Mouse (Mus musculus): ENCODE results near the gene Tubb2b. TPM values are rescaled to one million over a fixed set of nuclear protein-coding genes. Genes with fewer than 3 reads are reported as not detected.
A peak's percentile ranks its signal among the peaks of the same experiment; 100 is the strongest.

The Tubb2b gene
- polyA plus RNA-seq, 1 experiment: 438 TPM

DNA sequence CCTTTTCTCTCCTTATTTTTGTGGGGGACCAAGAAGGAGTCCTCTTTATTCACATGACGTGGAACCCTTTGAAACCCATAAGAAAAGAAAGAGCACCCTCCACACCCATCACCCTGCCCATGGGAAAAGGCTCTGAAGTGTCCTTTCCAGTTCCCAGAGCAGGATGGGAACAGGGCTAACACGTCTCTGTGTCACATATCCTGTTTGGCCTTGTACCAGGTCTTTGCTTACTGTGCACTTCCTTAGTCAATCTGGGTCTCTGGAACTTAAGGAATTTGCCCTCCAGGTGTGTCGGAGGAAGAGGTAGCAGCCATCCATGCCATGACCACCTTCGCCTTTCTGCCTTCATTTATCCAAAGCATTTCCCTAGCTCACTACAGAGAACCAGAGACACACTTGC lies 33.8 kb downstream of the Tubb2b start:
- TF ChIP-seq SRF (IDR thresholded peaks at IDR 0.05; ENCODE audit: control insufficient read depth, insufficient read length, low read depth): no peak
- TF ChIP-seq TCF12 (IDR thresholded peaks at IDR 0.05; ENCODE audit: insufficient read depth, poor library complexity, severe bottlenecking): no peak
- TF ChIP-seq TCF3 (IDR thresholded peaks at IDR 0.05; ENCODE audit: insufficient read length, low read depth): no peak
- no peak for TF ChIP-seq POLR2AphosphoS2 (IDR thresholded peaks at IDR 0.05; ENCODE audit: insufficient read length, low read depth)
- no peak for TF ChIP-seq MYOG (IDR thresholded peaks at IDR 0.05; ENCODE audit: control insufficient read depth in 1 of 3, insufficient read depth in 1 of 3, insufficient read length in 2 of 3, low read depth in 2 of 3)
- no peak for TF ChIP-seq REST (IDR thresholded peaks at IDR 0.05; ENCODE audit: insufficient read depth, insufficient read length)
- TF ChIP-seq USF1 (IDR thresholded peaks at IDR 0.05; ENCODE audit: low read depth): no peak
- no peak for TF ChIP-seq MYOD1 (IDR thresholded peaks at IDR 0.05; ENCODE audit: control insufficient read depth in 1 of 3, insufficient read length in 2 of 3, low read depth in 2 of 3)
- no peak for TF ChIP-seq CEBPB (IDR thresholded peaks at IDR 0.05; ENCODE audit: insufficient read depth, poor library complexity, severe bottlenecking)
- no peak for TF ChIP-seq MAX (IDR thresholded peaks at IDR 0.05; ENCODE audit: low read depth)
- no peak for TF ChIP-seq E2F4 (IDR thresholded peaks at IDR 0.05; ENCODE audit: insufficient read depth)
- no peak for TF ChIP-seq POLR2A (IDR thresholded peaks at IDR 0.05; ENCODE audit: insufficient read length, low read depth)
- Histone ChIP-seq H3K79me2 (ENCODE audit: control insufficient read depth, insufficient read depth) (no peaks in the 10 kb centered on the region), H3K4me3 (no peak overlapping the region), H3K4me2 (ENCODE audit: low read depth) (peak overlapping the region; percentile 27), H3ac (ENCODE audit: control insufficient read depth, insufficient read length) (no peak overlapping the region), H3K36me3 (ENCODE audit: control insufficient read depth, insufficient read depth) (no peaks in the 10 kb centered on the region), H3K27me3 (ENCODE audit: control insufficient read depth, insufficient read depth, insufficient read length) (no peaks in the 10 kb centered on the region)

DNA sequence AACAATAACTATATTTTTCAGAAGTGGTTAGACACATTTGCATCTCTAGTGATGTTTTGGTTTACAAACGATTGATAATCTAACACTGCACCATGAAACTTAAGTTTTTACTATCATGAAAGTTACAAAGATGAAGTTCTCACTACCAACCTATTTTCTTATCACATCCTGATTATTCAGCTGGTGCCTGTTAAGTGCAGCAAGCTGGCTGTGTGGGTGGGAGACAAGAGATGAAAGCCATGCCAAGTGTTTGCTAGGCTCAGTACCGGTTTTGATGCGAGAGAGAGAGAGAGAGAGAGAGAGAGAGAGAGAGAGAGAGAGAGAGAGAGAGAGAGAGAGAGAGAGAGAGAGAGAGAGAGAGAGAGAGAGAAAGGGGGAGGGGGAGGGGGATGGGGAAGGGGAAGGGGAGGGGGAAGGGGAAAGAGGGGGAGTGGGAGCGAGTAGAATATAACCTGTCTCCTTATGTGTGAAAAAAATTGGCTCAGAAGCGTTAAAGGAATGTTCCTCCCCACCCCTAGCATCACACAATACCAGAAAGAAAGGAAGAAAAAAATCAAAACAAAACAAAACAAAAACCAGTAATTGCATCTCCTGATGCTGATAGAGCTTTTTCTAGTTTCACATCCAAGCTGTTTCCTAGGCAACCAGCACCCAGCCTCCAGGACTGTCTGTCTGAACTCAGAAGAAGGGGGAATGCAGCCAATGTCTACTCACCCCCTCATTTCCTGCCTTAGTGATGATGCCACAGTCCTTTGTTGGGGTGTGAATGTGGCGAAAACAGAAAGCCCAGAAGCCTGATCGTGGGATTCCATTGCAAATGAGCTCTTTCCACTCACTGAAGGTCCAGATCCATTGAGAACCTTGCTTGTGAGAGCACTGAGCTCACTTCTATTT lies 34.5 kb downstream of the Tubb2b start:
- Histone ChIP-seq H3K79me2 (ENCODE audit: control insufficient read depth, insufficient read depth) (no peaks in the 10 kb centered on the region), H3K36me3 (ENCODE audit: control insufficient read depth, insufficient read depth) (no peaks in the 10 kb centered on the region), H3K4me3 (no peak overlapping the region), H3ac (ENCODE audit: control insufficient read depth, insufficient read length) (no peak overlapping the region), H3K27me3 (ENCODE audit: control insufficient read depth, insufficient read depth, insufficient read length) (no peaks in the 10 kb centered on the region), H3K4me2 (ENCODE audit: low read depth) (peak overlapping the region; percentile 27)
- TF ChIP-seq TCF3 (IDR thresholded peaks at IDR 0.05; ENCODE audit: insufficient read length, low read depth): no peak
- TF ChIP-seq MYOG (IDR thresholded peaks at IDR 0.05; ENCODE audit: control insufficient read depth in 1 of 3, insufficient read depth in 1 of 3, insufficient read length in 2 of 3, low read depth in 2 of 3): no peak
- TF ChIP-seq TCF12 (IDR thresholded peaks at IDR 0.05; ENCODE audit: insufficient read depth, poor library complexity, severe bottlenecking): no peak
- no peak for TF ChIP-seq MYOD1 (IDR thresholded peaks at IDR 0.05; ENCODE audit: control insufficient read depth in 1 of 3, insufficient read length in 2 of 3, low read depth in 2 of 3)
- TF ChIP-seq E2F4 (IDR thresholded peaks at IDR 0.05; ENCODE audit: insufficient read depth): no peak
- TF ChIP-seq POLR2A (IDR thresholded peaks at IDR 0.05; ENCODE audit: insufficient read length, low read depth): no peak
- no peak for TF ChIP-seq MAX (IDR thresholded peaks at IDR 0.05; ENCODE audit: low read depth)
- TF ChIP-seq REST (IDR thresholded peaks at IDR 0.05; ENCODE audit: insufficient read depth, insufficient read length): no peak
- TF ChIP-seq USF1 (IDR thresholded peaks at IDR 0.05; ENCODE audit: low read depth): no peak
- no peak for TF ChIP-seq SRF (IDR thresholded peaks at IDR 0.05; ENCODE audit: control insufficient read depth, insufficient read length, low read depth)

DNA sequence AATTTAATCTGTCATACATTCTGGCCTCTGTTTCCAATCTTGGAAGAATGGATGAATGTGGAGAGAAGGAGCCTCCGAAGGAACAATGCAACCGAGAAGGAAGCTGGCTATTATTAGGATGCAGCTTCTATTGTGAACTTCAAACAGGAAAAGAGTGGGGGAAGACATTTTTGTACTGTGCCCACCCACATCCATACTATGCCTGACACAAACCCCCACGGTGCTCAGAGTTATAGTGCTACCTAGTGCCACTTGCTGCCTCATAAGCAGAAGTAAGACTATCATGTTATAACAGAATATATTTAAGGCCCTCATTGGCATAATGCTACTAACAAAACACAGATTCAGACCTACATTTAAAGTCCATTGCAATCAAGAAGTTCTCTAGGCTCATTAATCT lies 40.9 kb downstream of the Tubb2b start:
- no peaks in the 10 kb centered on the region for H3K27me3 ChIP-seq (ENCODE audit: control insufficient read depth, insufficient read depth, insufficient read length)
- no peaks in the 10 kb centered on the region for H3K36me3 ChIP-seq (ENCODE audit: control insufficient read depth, insufficient read depth)
- no peak overlapping the region for H3ac ChIP-seq (ENCODE audit: control insufficient read depth, insufficient read length)
- no peaks in the 10 kb centered on the region for H3K79me2 ChIP-seq (ENCODE audit: control insufficient read depth, insufficient read depth)
- H3K4me2 ChIP-seq (ENCODE audit: low read depth): peak overlapping the region; percentile 78
- H3K4me3 ChIP-seq: no peak overlapping the region
- TF ChIP-seq MYOG (IDR thresholded peaks at IDR 0.05; ENCODE audit: control insufficient read depth in 1 of 3, insufficient read depth in 1 of 3, insufficient read length in 2 of 3, low read depth in 2 of 3): no peak
- no peak for TF ChIP-seq USF1 (IDR thresholded peaks at IDR 0.05; ENCODE audit: low read depth)
- TF ChIP-seq CEBPB (IDR thresholded peaks at IDR 0.05; ENCODE audit: insufficient read depth, poor library complexity, severe bottlenecking): no peak
- no peak for TF ChIP-seq REST (IDR thresholded peaks at IDR 0.05; ENCODE audit: insufficient read depth, insufficient read length)
- no peak for TF ChIP-seq TCF12 (IDR thresholded peaks at IDR 0.05; ENCODE audit: insufficient read depth, poor library complexity, severe bottlenecking)
- no peak for TF ChIP-seq SRF (IDR thresholded peaks at IDR 0.05; ENCODE audit: control insufficient read depth, insufficient read length, low read depth)
- no peak for TF ChIP-seq TCF3 (IDR thresholded peaks at IDR 0.05; ENCODE audit: insufficient read length, low read depth)
- no peak for TF ChIP-seq POLR2AphosphoS2 (IDR thresholded peaks at IDR 0.05; ENCODE audit: insufficient read length, low read depth)
- TF ChIP-seq E2F4 (IDR thresholded peaks at IDR 0.05; ENCODE audit: insufficient read depth): no peak
- TF ChIP-seq MAX (IDR thresholded peaks at IDR 0.05; ENCODE audit: low read depth): no peak

DNA sequence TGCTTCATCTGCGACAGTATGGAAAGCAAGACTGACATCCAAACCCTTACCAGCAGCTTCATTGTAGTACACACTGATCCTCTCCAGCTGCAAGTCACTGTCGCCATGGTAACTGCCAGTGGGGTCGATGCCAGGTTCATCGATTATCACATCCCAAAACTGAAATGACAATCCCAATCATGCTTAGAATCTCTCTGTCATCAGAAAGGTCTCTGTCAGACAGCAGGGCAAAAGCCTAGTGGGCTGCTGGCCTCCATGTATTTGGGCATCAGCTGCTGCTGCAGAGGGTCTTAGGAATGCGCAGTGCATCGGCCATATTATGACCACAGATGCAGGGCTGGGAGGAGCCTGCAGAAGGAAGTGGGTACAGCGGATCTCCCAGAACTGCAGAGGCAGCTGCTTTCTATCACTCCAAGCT lies 41.4 kb downstream of the Tubb2b start:
- TF ChIP-seq CEBPB (IDR thresholded peaks at IDR 0.05; ENCODE audit: insufficient read depth, poor library complexity, severe bottlenecking) (no peak), E2F4 (IDR thresholded peaks at IDR 0.05; ENCODE audit: insufficient read depth) (no peak), TCF3 (IDR thresholded peaks at IDR 0.05; ENCODE audit: insufficient read length, low read depth) (no peak), MYOD1 (IDR thresholded peaks at IDR 0.05; ENCODE audit: control insufficient read depth in 1 of 3, insufficient read length in 2 of 3, low read depth in 2 of 3) (peak in 2 of 3 experiments; percentile 41 to 54), TCF12 (IDR thresholded peaks at IDR 0.05; ENCODE audit: insufficient read depth, poor library complexity, severe bottlenecking) (no peak), SRF (IDR thresholded peaks at IDR 0.05; ENCODE audit: control insufficient read depth, insufficient read length, low read depth) (no peak), POLR2AphosphoS2 (IDR thresholded peaks at IDR 0.05; ENCODE audit: insufficient read length, low read depth) (no peak), REST (IDR thresholded peaks at IDR 0.05; ENCODE audit: insufficient read depth, insufficient read length) (no peak), USF1 (IDR thresholded peaks at IDR 0.05; ENCODE audit: low read depth) (no peak), MYOG (IDR thresholded peaks at IDR 0.05; ENCODE audit: control insufficient read depth in 1 of 3, insufficient read depth in 1 of 3, insufficient read length in 2 of 3, low read depth in 2 of 3) (peak in 2 of 3 experiments; percentile 34 to 64), POLR2A (IDR thresholded peaks at IDR 0.05; ENCODE audit: insufficient read length, low read depth) (no peak), MAX (IDR thresholded peaks at IDR 0.05; ENCODE audit: low read depth) (no peak)
- Histone ChIP-seq H3K79me2 (ENCODE audit: control insufficient read depth, insufficient read depth) (no peaks in the 10 kb centered on the region), H3K36me3 (ENCODE audit: control insufficient read depth, insufficient read depth) (no peaks in the 10 kb centered on the region), H3K4me2 (ENCODE audit: low read depth) (peak overlapping the region; percentile 78), H3ac (ENCODE audit: control insufficient read depth, insufficient read length) (no peak overlapping the region), H3K4me3 (no peak overlapping the region), H3K27me3 (ENCODE audit: control insufficient read depth, insufficient read depth, insufficient read length) (no peaks in the 10 kb centered on the region)

Data from myocyte (in vitro differentiated cells).